Mouse (Mus musculus) thymus, adult 2 months (tissue): ENCODE data around the gene Tmem231.

Source experiments
- CTCF ChIP-seq: fragments of 200-500 bp; IDR thresholded peaks from 2 replicates; pipeline ENCODE4 v1.5.1; 2012; ENCODE audit warnings: mild to moderate bottlenecking, control low read depth, low read length, moderate library complexity, borderline replicate concordance; ENCODE audit not compliant: control insufficient read depth, poor library complexity, insufficient read depth; ENCODE audit errors: extremely low read depth
- POLR2A ChIP-seq: fragments of 200-500 bp; IDR thresholded peaks from 2 replicates; pipeline ENCODE4 v1.6.1; 2012; ENCODE audit warnings: mild to moderate bottlenecking, low read length, control low read depth, moderate library complexity; ENCODE audit not compliant: control insufficient read depth, poor library complexity, insufficient read depth; ENCODE audit errors: extremely low read depth

DNA sequence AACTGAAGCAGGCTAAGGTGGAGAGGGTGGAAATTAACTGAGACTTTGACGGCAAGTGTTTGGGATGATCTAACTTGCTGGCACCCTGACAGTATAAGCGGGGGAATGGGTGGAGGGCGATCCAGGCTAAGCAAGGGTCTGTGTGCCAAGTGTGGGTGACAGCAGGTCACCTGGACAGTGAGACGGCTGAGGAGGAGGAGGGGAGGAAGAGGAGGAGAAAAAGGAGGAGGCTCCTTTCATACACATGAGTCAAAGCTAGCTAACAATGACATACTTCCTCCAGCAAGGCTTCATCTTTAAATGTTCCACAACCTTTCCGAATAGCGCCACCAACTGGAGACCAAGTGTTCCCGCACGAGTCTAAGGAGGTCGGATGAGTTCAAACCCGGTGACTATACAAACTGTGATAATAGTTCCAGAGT lies 10.3 kb downstream of the Tmem231 start:
- TF ChIP-seq POLR2A (no peak), CTCF (no peak)
